Mouse (Mus musculus): ENCODE measurements at regions not wholly inside any gene's neighbourhood (a gene's known extent, or its start where the extent isn't known, plus 50 kb on each side); places are given as distances from the start of the nearest gene placed in this dataset.

DNA sequence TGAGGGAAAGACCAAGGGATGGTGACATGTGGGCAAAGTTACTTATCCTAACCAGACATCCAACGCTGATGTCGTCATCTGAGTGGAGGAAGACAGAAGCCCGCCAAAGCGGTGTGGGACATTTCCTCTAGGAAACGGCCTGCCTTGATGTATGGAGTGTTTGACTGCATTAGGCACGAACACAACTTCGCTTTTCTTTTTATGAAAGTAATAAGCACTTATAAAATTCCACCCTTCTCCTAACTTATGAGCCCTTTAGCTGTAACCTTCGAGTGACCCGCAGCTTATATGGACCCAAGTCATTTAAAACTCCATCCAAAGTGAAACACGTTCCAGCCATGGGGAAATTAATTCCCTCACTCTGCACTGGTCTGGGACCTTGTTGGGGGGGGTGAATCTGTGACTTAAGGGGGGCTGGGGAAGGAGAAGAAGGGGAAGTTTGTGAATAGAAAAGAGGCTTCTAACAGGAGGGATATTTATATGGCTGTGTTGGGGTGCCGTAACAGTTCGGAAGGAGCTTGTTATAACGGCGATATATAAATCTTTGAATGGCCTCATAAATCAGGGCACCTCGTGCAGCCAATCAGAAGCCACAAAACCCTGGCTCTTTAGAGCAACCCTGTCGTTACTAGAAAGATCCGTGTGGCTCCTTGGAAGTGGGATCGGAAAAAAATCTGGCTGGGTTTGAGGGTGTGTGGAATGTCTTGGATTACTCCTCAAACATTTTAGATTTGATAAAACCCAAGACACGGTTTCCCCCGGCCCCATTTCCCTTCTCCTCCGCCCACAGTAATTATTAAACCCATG lies 280.9 kb downstream of the Med13l start:
- Histone ChIP-seq H3K4me1 (ENCODE audit: control insufficient read depth) (no peaks in the 10 kb centered on the region), H3K27me3 (ENCODE audit: control insufficient read depth) (no peaks in the 10 kb centered on the region), H3K4me3 (replicated peaks) (no peak overlapping the region), H3K9me3 (ENCODE audit: control insufficient read depth, low read length) (no peaks in the 10 kb centered on the region), H3K36me3 (ENCODE audit: control insufficient read depth) (no peaks in the 10 kb centered on the region)
- TF ChIP-seq TAL1 (IDR thresholded peaks at IDR 0.05; ENCODE audit: low read length) (no peak), GATA1 (IDR thresholded peaks at IDR 0.05; ENCODE audit: low read length) (no peak)

- Histone ChIP-seq H3K9me3 (ENCODE audit: control insufficient read depth, low read length) (no peaks in the 10 kb centered on the region), H3K27me3 (ENCODE audit: control insufficient read depth) (no peaks in the 10 kb centered on the region), H3K4me3 (replicated peaks) (no peak overlapping the region), H3K36me3 (ENCODE audit: control insufficient read depth) (no peaks in the 10 kb centered on the region), H3K4me1 (ENCODE audit: control insufficient read depth) (no peaks in the 10 kb centered on the region)
- TF ChIP-seq TAL1 (IDR thresholded peaks at IDR 0.05; ENCODE audit: low read length) (no peak), GATA1 (IDR thresholded peaks at IDR 0.05; ENCODE audit: low read length) (no peak)
Observed at GRCm38 (mm10) chr5:118842017-118842396, 281.5 kb downstream of the Med13l start.

- no peak overlapping the region for H3K4me3 ChIP-seq (replicated peaks)
- peaks cover 2% of the 10 kb centered on the region; the same call in 1 of the 2 replicates for H3K9me3 ChIP-seq (ENCODE audit: control insufficient read depth, low read length)
Observed at GRCm38 (mm10) chr5:118857001-118857400, 296.5 kb downstream of the Med13l start.

GRCm38 (mm10) chr5:118861143-118861847 lies 300.8 kb downstream of the Med13l start:
- Histone ChIP-seq H3K27me3 (ENCODE audit: control insufficient read depth) (no peaks in the 10 kb centered on the region), H3K4me1 (ENCODE audit: control insufficient read depth) (no peaks in the 10 kb centered on the region), H3K36me3 (ENCODE audit: control insufficient read depth) (no peaks in the 10 kb centered on the region), H3K9me3 (ENCODE audit: control insufficient read depth, low read length) (peaks cover 8% of the 10 kb centered on the region), H3K4me3 (replicated peaks) (no peak overlapping the region)
- TF ChIP-seq GATA1 (IDR thresholded peaks at IDR 0.05; ENCODE audit: low read length) (no peak), TAL1 (IDR thresholded peaks at IDR 0.05; ENCODE audit: low read length) (no peak)

More at GRCm38 (mm10) chr5:118857001-118857400, 296.5 kb downstream of the Med13l start:
- Histone ChIP-seq H3K36me3 (ENCODE audit: control insufficient read depth) (no peaks in the 10 kb centered on the region), H3K27me3 (ENCODE audit: control insufficient read depth) (no peaks in the 10 kb centered on the region), H3K4me1 (ENCODE audit: control insufficient read depth) (no peaks in the 10 kb centered on the region)
- TF ChIP-seq GATA1 (IDR thresholded peaks at IDR 0.05; ENCODE audit: low read length) (no peak), TAL1 (IDR thresholded peaks at IDR 0.05; ENCODE audit: low read length) (no peak)

DNA sequence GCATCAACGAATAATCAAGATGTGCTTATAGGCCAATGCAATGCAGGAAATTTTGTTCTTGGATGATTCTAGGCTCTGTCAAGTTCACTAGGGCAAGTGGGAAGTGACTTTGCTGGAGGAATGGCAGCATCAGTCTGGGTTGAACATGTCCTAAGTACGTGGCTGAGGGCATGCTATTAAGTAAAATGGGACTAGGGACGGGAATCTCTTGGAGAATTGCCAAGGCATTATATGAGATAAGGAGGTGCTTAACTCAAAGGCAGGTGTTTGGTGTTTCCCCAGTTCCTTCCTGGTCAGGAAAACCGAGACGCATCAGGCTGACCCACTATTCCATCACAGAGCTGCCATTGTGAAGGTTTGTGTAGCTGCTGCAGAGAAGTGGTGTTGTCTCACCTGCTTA lies 307.0 kb downstream of the Med13l start:
- Histone ChIP-seq H3K9me3 (ENCODE audit: control insufficient read depth, low read length) (peaks cover 43% of the 10 kb centered on the region), H3K4me1 (ENCODE audit: control insufficient read depth) (no peaks in the 10 kb centered on the region), H3K27me3 (ENCODE audit: control insufficient read depth) (no peaks in the 10 kb centered on the region), H3K4me3 (replicated peaks) (no peak overlapping the region), H3K36me3 (ENCODE audit: control insufficient read depth) (no peaks in the 10 kb centered on the region)
- TF ChIP-seq TAL1 (IDR thresholded peaks at IDR 0.05; ENCODE audit: low read length): no peak
- TF ChIP-seq GATA1 (IDR thresholded peaks at IDR 0.05; ENCODE audit: low read length): no peak

DNA sequence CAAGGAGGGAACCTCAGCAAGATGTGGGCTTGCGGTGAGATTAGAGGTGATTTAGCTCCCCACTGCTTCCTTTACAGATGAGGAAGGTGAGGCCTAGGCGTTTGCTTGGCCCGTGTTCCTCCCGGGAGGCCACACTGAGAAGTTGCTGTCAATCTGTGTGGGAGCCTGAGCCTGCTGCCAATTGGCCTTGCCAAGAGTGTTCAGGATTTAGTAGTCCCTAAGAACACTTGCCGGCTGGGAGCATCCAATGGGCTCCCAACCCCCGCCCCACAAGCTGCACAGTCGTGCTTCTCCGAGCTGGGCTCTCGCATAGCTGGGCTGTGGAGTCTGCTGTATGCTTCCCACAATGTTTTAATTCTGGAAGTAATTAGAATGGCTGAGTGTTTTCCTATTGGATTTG lies 308.9 kb downstream of the Med13l start:
- no peak overlapping the region for H3K4me3 ChIP-seq (replicated peaks)
- H3K27me3 ChIP-seq (ENCODE audit: control insufficient read depth): no peaks in the 10 kb centered on the region
- H3K9me3 ChIP-seq (ENCODE audit: control insufficient read depth, low read length): peaks cover 41% of the 10 kb centered on the region
- no peaks in the 10 kb centered on the region for H3K36me3 ChIP-seq (ENCODE audit: control insufficient read depth)
- TF ChIP-seq GATA1 (IDR thresholded peaks at IDR 0.05; ENCODE audit: low read length) (no peak), TAL1 (IDR thresholded peaks at IDR 0.05; ENCODE audit: low read length) (no peak)
- no peaks in the 10 kb centered on the region for H3K4me1 ChIP-seq (ENCODE audit: control insufficient read depth)

DNA sequence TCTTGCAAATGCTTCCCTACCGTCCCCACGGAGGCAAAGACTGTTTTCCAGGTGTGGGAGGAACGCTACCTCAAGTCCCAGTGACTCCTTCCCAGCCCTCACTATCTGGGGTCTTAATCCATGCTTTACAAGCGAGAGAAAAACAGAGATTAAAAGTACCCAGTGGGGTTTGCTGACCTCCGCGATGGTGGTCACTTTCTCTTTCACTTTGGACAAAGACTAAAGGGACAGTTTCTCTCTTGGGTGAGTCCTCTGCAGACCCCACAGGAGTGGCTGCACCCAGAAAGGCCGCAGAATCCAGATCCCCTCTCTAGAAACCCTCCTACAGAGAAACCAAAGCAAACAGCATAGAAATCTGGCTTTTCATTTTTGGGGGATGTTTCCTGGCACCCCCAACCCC lies 313.4 kb downstream of the Med13l start:
- H3K36me3 ChIP-seq (ENCODE audit: control insufficient read depth): no peaks in the 10 kb centered on the region
- H3K4me3 ChIP-seq (replicated peaks): no peak overlapping the region
- H3K9me3 ChIP-seq (ENCODE audit: control insufficient read depth, low read length): peaks cover 24% of the 10 kb centered on the region
- H3K27me3 ChIP-seq (ENCODE audit: control insufficient read depth): peaks cover 14% of the 10 kb centered on the region
- TF ChIP-seq TAL1 (IDR thresholded peaks at IDR 0.05; ENCODE audit: low read length) (no peak), GATA1 (IDR thresholded peaks at IDR 0.05; ENCODE audit: low read length) (no peak)
- no peaks in the 10 kb centered on the region for H3K4me1 ChIP-seq (ENCODE audit: control insufficient read depth)

DNA sequence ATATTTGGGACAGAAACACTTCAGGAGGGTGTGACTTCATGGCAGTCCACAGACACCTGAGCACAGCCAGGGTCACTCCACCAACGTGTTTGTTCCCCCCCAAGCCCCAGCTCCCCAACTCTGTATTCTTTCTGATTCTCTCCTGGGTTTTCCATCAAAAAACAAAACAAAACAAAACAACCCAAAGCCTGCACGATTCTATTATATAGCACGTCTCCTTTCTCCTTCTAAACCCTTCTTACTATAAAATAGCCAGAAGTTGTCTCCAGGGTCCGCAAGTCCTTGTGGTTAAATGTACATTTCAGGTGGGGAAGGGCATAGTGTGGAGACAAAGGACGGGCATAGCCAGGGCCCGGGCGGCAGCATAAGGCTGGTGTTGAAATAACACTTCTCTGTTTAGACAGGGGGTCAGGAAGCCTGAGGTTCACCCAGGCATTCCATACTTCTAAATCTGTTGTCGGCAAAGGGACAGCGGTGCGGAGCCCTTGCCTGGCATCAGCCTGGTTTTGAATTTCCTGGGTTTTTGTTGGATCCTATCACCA lies 314.7 kb downstream of the Med13l start:
- no peak overlapping the region for H3K4me3 ChIP-seq (replicated peaks)
- TF ChIP-seq GATA1 (IDR thresholded peaks at IDR 0.05; ENCODE audit: low read length) (no peak), TAL1 (IDR thresholded peaks at IDR 0.05; ENCODE audit: low read length) (no peak)
- peaks cover 16% of the 10 kb centered on the region for H3K27me3 ChIP-seq (ENCODE audit: control insufficient read depth)
- peaks cover 11% of the 10 kb centered on the region for H3K9me3 ChIP-seq (ENCODE audit: control insufficient read depth, low read length)
- no peaks in the 10 kb centered on the region for H3K36me3 ChIP-seq (ENCODE audit: control insufficient read depth)
- H3K4me1 ChIP-seq (ENCODE audit: control insufficient read depth): no peaks in the 10 kb centered on the region
